Mouse (Mus musculus): ENCODE data around the gene Tas2r105. TPM values are rescaled to one million over a fixed set of nuclear protein-coding genes. Genes with fewer than 3 reads are reported as not detected.

Gene Tas2r105
- not detected for total RNA-seq (2021)

- DNase-seq (ENCODE audit: low spot score in 2 of 2): no peak
- intact Hi-C loops (cut with DNase I): no loop called here
Observed at GRCm38 (mm10) chr6:131687395-131687794, at the start of gene Tas2r105. Gene Tas2r105 (minus strand): TSS chr6:131687495.

DNA sequence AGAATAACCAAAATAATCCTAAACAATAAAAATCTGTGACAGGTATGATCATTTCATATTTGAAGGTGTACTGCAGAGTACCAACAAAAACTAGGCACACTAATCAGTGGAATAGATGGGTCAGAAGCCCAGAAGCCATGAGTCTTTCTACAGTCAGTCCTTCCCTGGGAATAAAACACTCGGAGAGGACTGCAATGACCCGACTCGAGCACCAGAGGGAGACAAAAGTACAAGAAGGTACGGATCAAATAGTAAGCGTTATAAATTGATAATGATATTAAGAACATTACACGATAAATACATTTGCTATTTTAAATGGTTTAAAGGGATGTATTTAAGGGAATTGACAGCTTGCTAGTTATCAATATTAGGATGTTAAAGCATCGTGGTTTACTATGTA lies 25.5 kb upstream of the Tas2r105 start:
- intact Hi-C loops (cut with DNase I): no loop called here
- no peak for DNase-seq (ENCODE audit: low spot score in 2 of 2)

DNA sequence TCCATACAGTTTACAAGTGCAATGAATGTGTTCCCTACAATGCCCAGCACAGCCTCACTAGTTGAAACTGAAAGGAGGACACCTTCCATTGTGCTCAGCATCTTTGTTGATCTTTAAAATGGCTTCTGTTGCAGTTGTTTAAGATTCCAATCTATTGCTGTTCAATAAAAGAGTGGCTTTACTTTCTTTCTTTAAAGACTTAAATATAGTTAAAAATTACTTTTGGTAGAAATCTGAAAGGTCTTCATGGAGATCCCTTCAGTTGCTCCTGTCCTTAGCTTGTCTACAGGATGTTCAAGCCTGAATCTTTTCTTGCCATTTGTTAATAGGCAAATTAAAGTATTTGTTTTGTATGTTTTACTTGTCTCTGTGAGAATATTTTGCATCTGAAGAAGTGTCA lies 2.7 kb upstream of the Tas2r105 start, which contains the start of gene Tas2r114:
Tas2r114 (minus strand) TSS at position 101 of the 400 bp plus-strand sequence.
- intact Hi-C loops (cut with DNase I): no loop called here
- DNase-seq (ENCODE audit: low spot score in 2 of 2): no peak

DNA sequence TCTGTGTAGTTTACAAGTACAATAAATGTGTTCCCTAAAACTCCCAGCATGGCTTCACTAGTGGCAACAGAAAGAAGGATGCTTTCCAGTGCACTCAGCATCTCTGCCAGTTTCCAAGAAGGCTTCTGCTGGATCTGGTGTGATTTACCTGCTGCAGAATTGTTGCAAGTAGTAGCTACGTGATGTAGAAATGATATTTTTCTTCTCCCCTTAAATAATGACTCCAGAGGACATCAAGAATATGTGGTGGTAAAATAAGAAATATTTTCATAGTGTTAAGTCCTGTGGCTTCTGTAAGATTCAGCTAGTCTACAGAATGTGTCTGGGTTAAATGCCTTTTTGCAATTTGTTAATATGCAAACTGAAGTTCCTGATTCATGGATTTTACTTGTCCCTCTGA lies 1.7 kb downstream of the Tas2r105 start, which contains the start of gene Tas2r104:
Tas2r104 (minus strand) TSS at position 101 of the 400 bp plus-strand sequence.
- intact Hi-C loops (cut with DNase I): no loop called here
- no peak for DNase-seq (ENCODE audit: low spot score in 2 of 2)

DNA sequence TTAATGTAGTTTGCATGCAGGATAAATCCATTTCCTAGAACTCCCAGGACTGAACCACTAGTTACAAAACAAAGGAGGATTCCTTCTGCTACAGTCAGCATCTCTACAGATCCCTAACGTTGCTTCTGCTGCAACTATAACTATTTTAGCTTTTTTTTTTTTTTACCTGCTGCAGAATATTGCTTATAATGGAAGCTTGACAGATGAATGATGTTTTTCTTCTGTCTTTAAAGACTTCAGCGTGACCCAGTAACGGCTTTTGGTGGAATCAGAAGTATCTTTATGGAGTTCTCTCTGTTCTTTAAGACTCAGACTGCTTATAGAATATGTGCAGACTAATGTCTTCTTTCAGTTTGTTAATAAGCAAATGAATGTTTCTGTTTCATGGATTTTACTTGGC lies 8.5 kb downstream of the Tas2r105 start, which contains the start of gene Tas2r106:
Tas2r106 (minus strand) TSS at position 101 of the 400 bp plus-strand sequence.
- intact Hi-C loops (cut with DNase I): no loop called here
- no peak for DNase-seq (ENCODE audit: low spot score in 2 of 2)

DNA sequence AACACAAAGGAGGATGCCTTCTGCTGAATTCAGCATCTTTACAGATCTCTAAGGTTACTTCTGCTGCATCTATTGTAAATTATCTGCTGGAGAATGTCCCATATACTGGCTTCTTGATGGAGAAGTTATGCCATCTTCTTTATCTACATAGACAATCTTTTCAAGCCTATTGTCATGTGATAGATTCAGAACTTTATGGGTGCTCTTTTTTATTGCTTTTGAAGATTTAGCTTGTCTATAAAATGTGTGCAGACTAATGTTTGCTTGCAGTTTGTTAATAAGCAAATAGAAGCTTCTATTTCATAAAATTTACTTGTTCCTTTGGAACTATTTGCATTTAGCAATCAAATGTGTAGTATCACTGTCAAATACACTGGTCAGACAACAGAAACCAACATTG lies 27.2 kb downstream of the Tas2r105 start, which contains the start of gene Tas2r107:
Tas2r107 (minus strand) TSS at position 101 of the 400 bp plus-strand sequence.
- intact Hi-C loops (cut with DNase I): no loop called here
- no peak for DNase-seq (ENCODE audit: low spot score in 2 of 2)

Other genes starting within 250 kb of the Tas2r105 start
- gene 5430401F13Rik, start 201.1 kb downstream of the Tas2r105 start, total RNA-seq (2021): not detected
- not detected for gene Gm6619, start 201.1 kb downstream of the Tas2r105 start, total RNA-seq (2021)
- gene Tas2r130, start 56.6 kb downstream of the Tas2r105 start, total RNA-seq (2021): not detected
- not detected for gene Tas2r107, start 27.3 kb downstream of the Tas2r105 start, total RNA-seq (2021)
- gene Tas2r106, start 8.6 kb downstream of the Tas2r105 start, total RNA-seq (2021): not detected
- gene Tas2r104, start 1.8 kb downstream of the Tas2r105 start, total RNA-seq (2021): not detected
- gene Tas2r114, start 2.6 kb upstream of the Tas2r105 start, total RNA-seq (2021): not detected

All from left cerebral cortex, postnatal 25 days (tissue).